Mouse (Mus musculus) limb, embryonic 10.5 days (tissue): Measurements from ENCODE around the gene Crb1. TPM values are rescaled to one million over a fixed set of nuclear protein-coding genes. Genes with fewer than 3 reads are reported as not detected.

Experiments used
- DNase-seq: peaks from one replicate; pipeline ENCODE4 v3.0.0-alpha.2; 2017; ENCODE audit warnings: low spot score
- H3K27ac ChIP-seq: fragments of 300-500 bp; sonication (generic); 2 replicates; pipeline ENCODE4 v1.5.1; 2016; ENCODE audit warnings: mild to moderate bottlenecking
- H3K27me3 ChIP-seq: fragments of 300-500 bp; sonication (generic); 2 replicates; pipeline ENCODE4 v1.6.1; 2016; ENCODE audit warnings: low read depth, mild to moderate bottlenecking; ENCODE audit not compliant: poor library complexity, severe bottlenecking
- H3K36me3 ChIP-seq: fragments of 300-500 bp; sonication (generic); 2 replicates; pipeline ENCODE4 v1.6.1; 2016; ENCODE audit warnings: mild to moderate bottlenecking, moderate library complexity
- H3K4me1 ChIP-seq: fragments of 300-500 bp; sonication (generic); 2 replicates; pipeline ENCODE4 v1.6.1; 2016
- H3K4me3 ChIP-seq: fragments of 300-500 bp; sonication (generic); 2 replicates; pipeline ENCODE4 v1.5.1; 2016; ENCODE audit warnings: mild to moderate bottlenecking, moderate library complexity
- H3K9me3 ChIP-seq: fragments of 300-500 bp; sonication (generic); replicated peaks from 2 replicates; pipeline ENCODE4 v1.6.1; 2016; ENCODE audit warnings: mild to moderate bottlenecking
- WGBS: fragments of 180-500 bp; shearing (Covaris S2); methylation state at CpG from one replicate; pipeline ENCODE4 v1.1.7; 2016; 5-methylcytosine and 5-hydroxymethylcytosine counted together
- polyA plus RNA-seq: library from polyadenylated mRNA; unstranded; fragments of >200 nt; fragmentation: Nextera tagmentation; extraction: Ambion mirVana; gene quantifications from 2 replicates; pipeline ENCODE4 v1.2.1, GENCODE M21; 2016

Gene Crb1
- polyA plus RNA-seq, 1 experiment from 2014 or later, result 0.44 TPM

- no peak for DNase-seq
- no peaks in the 10 kb centered on the region for H3K36me3 ChIP-seq
- H3K4me1 ChIP-seq, result peaks cover 21% of the 10 kb centered on the region
- H3K27me3 ChIP-seq, result no peaks in the 10 kb centered on the region
- WGBS, result 50% methylated on average over 12 of the region's 12 CpGs
- no peaks in the 10 kb centered on the region for H3K9me3 ChIP-seq
- H3K27ac ChIP-seq, result no peak overlapping the region
- H3K4me3 ChIP-seq, result no peak overlapping the region
Observed at GRCm38 (mm10) chr1:139246723-139247380, 130.0 kb downstream of the Crb1 start.

GRCm38 (mm10) chr1:139236794-139237193 lies 140.1 kb downstream of the Crb1 start:
- H3K4me1 ChIP-seq, result no peaks in the 10 kb centered on the region
- WGBS, result 72% methylated on average over 5 of the region's 5 CpGs
- H3K27ac ChIP-seq, result no peak overlapping the region
- H3K4me3 ChIP-seq, result no peak overlapping the region
- DNase-seq, result no peak
- no peaks in the 10 kb centered on the region for H3K9me3 ChIP-seq
- H3K27me3 ChIP-seq, result no peaks in the 10 kb centered on the region
- H3K36me3 ChIP-seq, result no peaks in the 10 kb centered on the region

- Histone ChIP-seq H3K4me3 (no peak overlapping the region), H3K4me1 (no peaks in the 10 kb centered on the region), H3K36me3 (no peaks in the 10 kb centered on the region), H3K9me3 (no peaks in the 10 kb centered on the region), H3K27ac (no peak overlapping the region), H3K27me3 (no peaks in the 10 kb centered on the region)
- no peak for DNase-seq
- 74% methylated on average over 3 of the region's 3 CpGs for WGBS
Observed at GRCm38 (mm10) chr1:139234611-139235568, 142.0 kb downstream of the Crb1 start.

- H3K36me3 ChIP-seq, result no peaks in the 10 kb centered on the region
- H3K27me3 ChIP-seq, result no peaks in the 10 kb centered on the region
- H3K9me3 ChIP-seq, result no peaks in the 10 kb centered on the region
- no peaks in the 10 kb centered on the region for H3K4me1 ChIP-seq
- no peak overlapping the region for H3K27ac ChIP-seq
- H3K4me3 ChIP-seq, result no peak overlapping the region
- DNase-seq, result no peak
- 49% methylated on average over 3 of the region's 3 CpGs for WGBS
Observed at GRCm38 (mm10) chr1:139232636-139233035, 144.3 kb downstream of the Crb1 start.

GRCm38 (mm10) chr1:139224309-139224949 lies 152.5 kb downstream of the Crb1 start:
- Histone ChIP-seq H3K36me3 (no peaks in the 10 kb centered on the region), H3K9me3 (no peaks in the 10 kb centered on the region), H3K27me3 (no peaks in the 10 kb centered on the region), H3K4me1 (peaks cover 8% of the 10 kb centered on the region; the same call in 1 of the 2 replicates), H3K27ac (no peak overlapping the region), H3K4me3 (no peak overlapping the region)
- no peak for DNase-seq
- 81% methylated on average over 6 of the region's 6 CpGs for WGBS

GRCm38 (mm10) chr1:139223804-139224203 lies 153.1 kb downstream of the Crb1 start:
- Histone ChIP-seq H3K4me1 (peaks cover 8% of the 10 kb centered on the region; the same call in 1 of the 2 replicates), H3K9me3 (no peaks in the 10 kb centered on the region), H3K27ac (no peak overlapping the region), H3K27me3 (no peaks in the 10 kb centered on the region), H3K36me3 (no peaks in the 10 kb centered on the region), H3K4me3 (no peak overlapping the region)
- no peak for DNase-seq
- WGBS, result 54% methylated on average over 4 of the region's 4 CpGs

- WGBS, result 72% methylated on average over 8 of the region's 8 CpGs
Observed at GRCm38 (mm10) chr1:139215311-139215710, 161.6 kb downstream of the Crb1 start.

GRCm38 (mm10) chr1:139210505-139210904 lies 166.4 kb downstream of the Crb1 start:
- H3K36me3 ChIP-seq, result no peaks in the 10 kb centered on the region
- H3K9me3 ChIP-seq, result no peaks in the 10 kb centered on the region
- H3K4me1 ChIP-seq, result peaks cover 71% of the 10 kb centered on the region
- WGBS, result 78% methylated on average over 4 of the region's 4 CpGs
- peak overlapping the region; percentile 61 for H3K27ac ChIP-seq
- no peaks in the 10 kb centered on the region for H3K27me3 ChIP-seq
- DNase-seq, result no peak
- no peak overlapping the region for H3K4me3 ChIP-seq

More at GRCm38 (mm10) chr1:139215311-139215710, 161.6 kb downstream of the Crb1 start:
- Histone ChIP-seq H3K27me3 (no peaks in the 10 kb centered on the region), H3K9me3 (no peaks in the 10 kb centered on the region), H3K27ac (peak overlapping the region; percentile 58), H3K4me1 (peaks cover 29% of the 10 kb centered on the region), H3K4me3 (no peak overlapping the region), H3K36me3 (no peaks in the 10 kb centered on the region)
- DNase-seq, result no peak

GRCm38 (mm10) chr1:139209796-139210195 lies 167.1 kb downstream of the Crb1 start:
- no peaks in the 10 kb centered on the region for H3K9me3 ChIP-seq
- H3K4me1 ChIP-seq, result peaks cover 67% of the 10 kb centered on the region
- H3K36me3 ChIP-seq, result no peaks in the 10 kb centered on the region
- WGBS, result 41% methylated on average over 7 of the region's 7 CpGs
- no peaks in the 10 kb centered on the region for H3K27me3 ChIP-seq
- H3K27ac ChIP-seq, result 0 out of 2 replicates have a peak overlapping the region, but pooled peaks have one; percentile 34
- no peak overlapping the region for H3K4me3 ChIP-seq
- DNase-seq, result no peak

GRCm38 (mm10) chr1:139206259-139206658 lies 170.6 kb downstream of the Crb1 start:
- H3K4me1 ChIP-seq, result peaks cover 58% of the 10 kb centered on the region
- DNase-seq, result no peak
- no peaks in the 10 kb centered on the region for H3K36me3 ChIP-seq
- no peaks in the 10 kb centered on the region for H3K27me3 ChIP-seq
- 88% methylated on average over 4 of the region's 4 CpGs for WGBS
- H3K4me3 ChIP-seq, result no peak overlapping the region
- H3K27ac ChIP-seq, result peak overlapping the region; percentile 51
- H3K9me3 ChIP-seq, result no peaks in the 10 kb centered on the region

- no peak overlapping the region for H3K27ac ChIP-seq
- 77% methylated on average over 5 of the region's 5 CpGs for WGBS
- DNase-seq, result no peak
- H3K27me3 ChIP-seq, result no peaks in the 10 kb centered on the region
- H3K4me1 ChIP-seq, result peaks cover 31% of the 10 kb centered on the region
- H3K36me3 ChIP-seq, result no peaks in the 10 kb centered on the region
- no peaks in the 10 kb centered on the region for H3K9me3 ChIP-seq
- H3K4me3 ChIP-seq, result no peak overlapping the region
Observed at GRCm38 (mm10) chr1:139203026-139203425, 173.9 kb downstream of the Crb1 start.

- 15% methylated on average over 5 of the region's 5 CpGs for WGBS
- DNase-seq, result peak; percentile 50
- Histone ChIP-seq H3K27me3 (no peaks in the 10 kb centered on the region), H3K36me3 (no peaks in the 10 kb centered on the region), H3K4me3 (peak overlapping the region; percentile 13), H3K4me1 (peaks cover 38% of the 10 kb centered on the region), H3K9me3 (no peaks in the 10 kb centered on the region), H3K27ac (peak overlapping the region; percentile 72)
Observed at GRCm38 (mm10) chr1:139194428-139195028, 182.4 kb downstream of the Crb1 start.
